Mouse (Mus musculus) heart, embryonic 15.5 days (tissue): ENCODE results near the gene Exd1. TPM values are rescaled to one million over a fixed set of nuclear protein-coding genes. Genes with fewer than 3 reads are reported as not detected.

ENCODE experiments used
- ATAC-seq: fragments of 200-750 bp; cut with Nextera tagmentation; replicated peaks from 2 replicates; pipeline ENCODE4 v1.8.0; 2017; ENCODE audit warnings: low read depth, moderate TSS enrichment; ENCODE audit not compliant: insufficient number of reproducible peaks, insufficient read depth, low FRiP score
- H3K27ac ChIP-seq: fragments of 300-500 bp; sonication (generic); 2 replicates; pipeline ENCODE4 v1.5.1; 2015; ENCODE audit warnings: mild to moderate bottlenecking, inconsistent platforms
- H3K27me3 ChIP-seq: fragments of 300-500 bp; sonication (generic); 2 replicates; pipeline ENCODE4 v1.6.1; 2015; ENCODE audit warnings: inconsistent platforms
- H3K36me3 ChIP-seq: fragments of 300-500 bp; sonication (generic); 2 replicates; pipeline ENCODE4 v1.6.1; 2015; ENCODE audit warnings: mild to moderate bottlenecking, inconsistent platforms
- H3K4me1 ChIP-seq: fragments of 300-500 bp; sonication (generic); replicated peaks from 2 replicates; pipeline ENCODE4 v1.6.1; 2015; ENCODE audit warnings: inconsistent platforms
- H3K4me2 ChIP-seq: fragments of 300-500 bp; sonication (generic); 2 replicates; pipeline ENCODE4 v1.6.1; 2015; ENCODE audit warnings: inconsistent platforms, mild to moderate bottlenecking, moderate library complexity
- H3K4me3 ChIP-seq: fragments of 300-500 bp; sonication (generic); 2 replicates; pipeline ENCODE4 v1.5.1; 2015; ENCODE audit warnings: mild to moderate bottlenecking, inconsistent platforms
- H3K9ac ChIP-seq: fragments of 300-500 bp; sonication (generic); 2 replicates; pipeline ENCODE4 v1.6.1; 2015; ENCODE audit warnings: mild to moderate bottlenecking, inconsistent platforms
- H3K9me3 ChIP-seq: fragments of 300-500 bp; sonication (generic); replicated peaks from 2 replicates; pipeline ENCODE4 v1.6.1; 2016; ENCODE audit warnings: inconsistent platforms
- WGBS: fragments of 180-500 bp; shearing (Covaris S2); methylation state at CpG from one replicate; pipeline ENCODE4 v1.1.7; 2015; ENCODE audit warnings: mixed read lengths; 5-methylcytosine and 5-hydroxymethylcytosine counted together
- polyA plus RNA-seq: library from polyadenylated mRNA; unstranded; fragments of >200 nt; fragmentation: Nextera tagmentation; extraction: Ambion mirVana; gene quantifications from 2 replicates; pipeline ENCODE4 v1.2.1, GENCODE M21; 2015

Gene Exd1
- polyA plus RNA-seq, 1 experiment from 2014 or later = 0.21 TPM

GRCm38 (mm10) chr2:119496082-119496481 is 51.3 kb downstream of the Exd1 start:
- no peaks in the 10 kb centered on the region; the same call in 1 of the 2 replicates for H3K4me1 ChIP-seq
- no peak overlapping the region for H3K9ac ChIP-seq
- no peaks in the 10 kb centered on the region for H3K9me3 ChIP-seq
- no peak overlapping the region for H3K27ac ChIP-seq
- ATAC-seq = no peak
- no peak overlapping the region for H3K4me3 ChIP-seq
- 85% methylated on average over 2 of the region's 2 CpGs for WGBS
- H3K36me3 ChIP-seq = no peaks in the 10 kb centered on the region
- no peaks in the 10 kb centered on the region for H3K27me3 ChIP-seq
- no peak overlapping the region for H3K4me2 ChIP-seq

- 50% methylated on average over 5 of the region's 5 CpGs for WGBS
- Histone ChIP-seq H3K9ac (no peak overlapping the region), H3K4me1 (no peaks in the 10 kb centered on the region; the same call in 1 of the 2 replicates), H3K9me3 (no peaks in the 10 kb centered on the region), H3K4me2 (no peak overlapping the region), H3K36me3 (no peaks in the 10 kb centered on the region), H3K27ac (no peak overlapping the region), H3K4me3 (no peak overlapping the region), H3K27me3 (no peaks in the 10 kb centered on the region)
- no peak for ATAC-seq
Measured at GRCm38 (mm10) chr2:119491953-119492352, 55.5 kb downstream of the Exd1 start.

- Histone ChIP-seq H3K27me3 (no peaks in the 10 kb centered on the region), H3K4me2 (no peak overlapping the region), H3K9ac (no peak overlapping the region), H3K27ac (no peak overlapping the region), H3K4me1 (no peaks in the 10 kb centered on the region), H3K4me3 (no peak overlapping the region), H3K9me3 (no peaks in the 10 kb centered on the region), H3K36me3 (no peaks in the 10 kb centered on the region)
- no peak for ATAC-seq
- WGBS = 27% methylated on average over 4 of the region's 4 CpGs
Measured at GRCm38 (mm10) chr2:119486488-119486887, 60.9 kb downstream of the Exd1 start.

GRCm38 (mm10) chr2:119482307-119482706 is 65.1 kb downstream of the Exd1 start:
- WGBS = 74% methylated on average over 1 of the region's 1 CpGs
- H3K36me3 ChIP-seq = no peaks in the 10 kb centered on the region
- H3K27me3 ChIP-seq = no peaks in the 10 kb centered on the region
- H3K27ac ChIP-seq = no peak overlapping the region
- H3K4me2 ChIP-seq = no peak overlapping the region
- no peak for ATAC-seq
- no peak overlapping the region for H3K4me3 ChIP-seq
- H3K9ac ChIP-seq = no peak overlapping the region
- H3K4me1 ChIP-seq = peaks cover 9% of the 10 kb centered on the region
- H3K9me3 ChIP-seq = no peaks in the 10 kb centered on the region

- H3K9me3 ChIP-seq = no peaks in the 10 kb centered on the region
- H3K9ac ChIP-seq = peak overlapping the region; percentile 67
- peaks cover 26% of the 10 kb centered on the region for H3K4me1 ChIP-seq
- H3K4me3 ChIP-seq = peak overlapping the region; percentile 96
- H3K4me2 ChIP-seq = peak overlapping the region; percentile 62
- no peaks in the 10 kb centered on the region for H3K36me3 ChIP-seq
- WGBS = 9% methylated on average over 9 of the region's 9 CpGs
- H3K27me3 ChIP-seq = no peaks in the 10 kb centered on the region
- H3K27ac ChIP-seq = peak overlapping the region; percentile 94
- no peak for ATAC-seq
Measured at GRCm38 (mm10) chr2:119478397-119478749, 69.1 kb downstream of the Exd1 start.

- Histone ChIP-seq H3K4me1 (peaks cover 26% of the 10 kb centered on the region), H3K27ac (peak within 1 kb of the TSS; percentile 94), H3K4me3 (peak within 1 kb of the TSS; percentile 96), H3K36me3 (no peaks in the 10 kb centered on the region), H3K9me3 (no peaks in the 10 kb centered on the region), H3K9ac (peak within 1 kb of the TSS; percentile 92), H3K27me3 (no peaks in the 10 kb centered on the region), H3K4me2 (peak within 1 kb of the TSS; percentile 90)
- WGBS = under 1% methylated on average over 69 of the region's 72 CpGs
- peak; percentile 91 for ATAC-seq
Measured at GRCm38 (mm10) chr2:119477571-119478396, 69.6 kb downstream of the Exd1 start, which contains the start of gene Ino80. TSS of gene Ino80 (minus strand) at chr2:119477687.

- Histone ChIP-seq H3K4me2 (peak overlapping the region; percentile 90), H3K4me3 (peak overlapping the region; percentile 96), H3K9me3 (no peaks in the 10 kb centered on the region), H3K4me1 (peaks cover 26% of the 10 kb centered on the region), H3K27me3 (no peaks in the 10 kb centered on the region), H3K27ac (peak overlapping the region; percentile 94), H3K9ac (peak overlapping the region; percentile 92), H3K36me3 (no peaks in the 10 kb centered on the region)
- ATAC-seq = peak; percentile 67
- under 1% methylated on average over 44 of the region's 44 CpGs for WGBS
Measured at GRCm38 (mm10) chr2:119476621-119477391, 70.6 kb downstream of the Exd1 start.

- 9% methylated on average over 7 of the region's 7 CpGs for WGBS
- Histone ChIP-seq H3K36me3 (no peaks in the 10 kb centered on the region), H3K27ac (peak overlapping the region; percentile 94)
Measured at GRCm38 (mm10) chr2:119476166-119476565, 71.3 kb downstream of the Exd1 start.

More at GRCm38 (mm10) chr2:119476166-119476565, 71.3 kb downstream of the Exd1 start:
- Histone ChIP-seq H3K9ac (peak overlapping the region; percentile 92), H3K9me3 (no peaks in the 10 kb centered on the region), H3K4me1 (peaks cover 26% of the 10 kb centered on the region), H3K4me3 (peak overlapping the region; percentile 96), H3K27me3 (no peaks in the 10 kb centered on the region), H3K4me2 (peak overlapping the region; percentile 90)
- ATAC-seq = no peak

Other genes starting within 250 kb of the Exd1 start
- 9.2 and 14.2 TPM in 2 replicates for gene Dll4, start 221.8 kb downstream of the Exd1 start, polyA plus RNA-seq
- gene Chac1, start 196.4 kb downstream of the Exd1 start, polyA plus RNA-seq = 0.63 and 0.76 TPM in 2 replicates
- gene Ino80, start 69.9 kb downstream of the Exd1 start, polyA plus RNA-seq = 2.5 and 2.7 TPM in 2 replicates
- 47.2 and 50.3 TPM in 2 replicates for gene Chp1, start 70 bp upstream of the Exd1 start, polyA plus RNA-seq
- gene Nusap1, start 70.7 kb upstream of the Exd1 start, polyA plus RNA-seq = 43.1 and 45.1 TPM in 2 replicates
- gene Oip5, start 70.8 kb upstream of the Exd1 start, polyA plus RNA-seq = 16.4 and 17.0 TPM in 2 replicates
- 49.5 and 58.6 TPM in 2 replicates for gene Ndufaf1, start 115.2 kb upstream of the Exd1 start, polyA plus RNA-seq
- 22.0 and 24.4 TPM in 2 replicates for gene Rtf1, start 127.4 kb upstream of the Exd1 start, polyA plus RNA-seq
- gene Itpka, start 194.7 kb upstream of the Exd1 start, polyA plus RNA-seq = 2.0 and 2.4 TPM in 2 replicates
- gene Ltk, start 212.8 kb upstream of the Exd1 start, polyA plus RNA-seq = 0.10 and 0.22 TPM in 2 replicates
- 15.4 and 20.6 TPM in 2 replicates for gene Rpap1, start 239.9 kb upstream of the Exd1 start, polyA plus RNA-seq